Mouse (Mus musculus): ENCODE results near the gene Surf6. TPM values are rescaled to one million over a fixed set of nuclear protein-coding genes. Genes with fewer than 3 reads are reported as not detected.

The Surf6 gene
- polyA plus RNA-seq, 1 experiment from 2014 or later: 25.0 TPM

DNA sequence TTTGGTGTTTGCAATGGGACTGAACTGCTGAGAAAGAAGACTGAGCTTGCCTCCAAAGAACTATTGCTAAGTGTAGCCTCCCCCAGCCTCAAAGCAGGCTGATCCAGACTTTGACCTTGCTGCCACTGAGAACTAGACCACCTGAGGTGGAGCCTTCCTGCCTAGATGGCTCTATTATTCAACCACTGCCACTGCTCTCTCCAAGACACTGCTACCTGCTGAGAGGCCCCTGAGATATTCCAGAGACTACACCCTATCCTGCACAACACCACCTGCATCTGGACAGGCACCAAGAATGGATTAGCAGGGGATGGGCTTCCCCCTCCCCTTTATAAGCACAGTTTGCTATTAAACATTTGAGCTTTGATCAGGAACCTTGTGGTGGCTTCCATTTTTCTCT is 24.1 kb downstream of the Surf6 start:
- no peak overlapping the region for H3K9ac ChIP-seq
- H3K9me3 ChIP-seq (replicated peaks): peaks cover 4% of the 10 kb centered on the region; the same call in 1 of the 2 replicates
- H3K4me2 ChIP-seq: no peak overlapping the region
- no peaks in the 10 kb centered on the region for H3K27me3 ChIP-seq
- H3K4me1 ChIP-seq: no peaks in the 10 kb centered on the region
- no peak for ATAC-seq
- H3K27ac ChIP-seq: no peak overlapping the region
- H3K4me3 ChIP-seq: no peak overlapping the region
- H3K36me3 ChIP-seq (ENCODE audit: poor library complexity, severe bottlenecking): no peaks in the 10 kb centered on the region

- no peaks in the 10 kb centered on the region for H3K9me3 ChIP-seq (replicated peaks)
- no peak for ATAC-seq
- H3K36me3 ChIP-seq (ENCODE audit: poor library complexity, severe bottlenecking): no peaks in the 10 kb centered on the region
- WGBS: 67% methylated on average over 6 of the region's 6 CpGs
- H3K27ac ChIP-seq: no peak overlapping the region
- H3K4me3 ChIP-seq: no peak overlapping the region
- H3K27me3 ChIP-seq: no peaks in the 10 kb centered on the region
- no peaks in the 10 kb centered on the region for H3K4me1 ChIP-seq
- H3K9ac ChIP-seq: no peak overlapping the region
- no peak overlapping the region for H3K4me2 ChIP-seq
These were observed 32.0 kb downstream of the Surf6 start for GRCm38 (mm10) chr2:26870666-26871065.

DNA sequence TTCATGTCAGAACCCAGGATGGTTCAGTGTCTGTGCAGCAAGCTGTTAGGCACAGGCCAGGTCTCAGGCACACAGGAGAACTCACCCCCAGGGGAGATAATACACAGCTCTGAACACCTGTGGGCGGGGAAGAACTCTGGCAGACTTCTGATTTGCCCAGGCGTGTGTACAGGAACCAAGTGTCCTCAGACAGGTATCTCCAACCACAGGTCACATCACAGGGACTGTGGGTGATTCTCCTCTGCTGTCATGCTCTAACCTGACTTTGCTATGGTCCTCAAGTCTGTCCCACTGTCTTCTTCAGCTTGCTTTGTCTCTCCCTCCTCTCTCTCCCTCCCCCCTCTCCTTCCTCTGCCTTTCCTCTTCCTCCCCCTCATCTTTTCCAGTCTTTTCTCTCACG is 37.8 kb downstream of the Surf6 start, which contains the start of gene Abo:
Gene Abo (minus strand): TSS at position 101 of the 400 bp plus-strand sequence.
- Histone ChIP-seq H3K4me1 (no peaks in the 10 kb centered on the region), H3K27me3 (no peaks in the 10 kb centered on the region), H3K36me3 (ENCODE audit: poor library complexity, severe bottlenecking) (no peaks in the 10 kb centered on the region), H3K9ac (no peak within 1 kb of the TSS), H3K27ac (no peak within 1 kb of the TSS), H3K4me2 (no peak within 1 kb of the TSS), H3K9me3 (replicated peaks) (no peaks in the 10 kb centered on the region), H3K4me3 (no peak within 1 kb of the TSS)
- 56% methylated on average over 3 of the region's 3 CpGs for WGBS
- ATAC-seq: no peak

GRCm38 (mm10) chr2:26862856-26863255 is 39.8 kb downstream of the Surf6 start:
- Histone ChIP-seq H3K9me3 (replicated peaks) (no peaks in the 10 kb centered on the region), H3K36me3 (ENCODE audit: poor library complexity, severe bottlenecking) (no peaks in the 10 kb centered on the region), H3K27ac (no peak overlapping the region), H3K9ac (no peak overlapping the region), H3K4me1 (no peaks in the 10 kb centered on the region), H3K4me3 (no peak overlapping the region), H3K27me3 (no peaks in the 10 kb centered on the region), H3K4me2 (no peak overlapping the region)
- no peak for ATAC-seq
- WGBS: 82% methylated on average over 3 of the region's 3 CpGs

DNA sequence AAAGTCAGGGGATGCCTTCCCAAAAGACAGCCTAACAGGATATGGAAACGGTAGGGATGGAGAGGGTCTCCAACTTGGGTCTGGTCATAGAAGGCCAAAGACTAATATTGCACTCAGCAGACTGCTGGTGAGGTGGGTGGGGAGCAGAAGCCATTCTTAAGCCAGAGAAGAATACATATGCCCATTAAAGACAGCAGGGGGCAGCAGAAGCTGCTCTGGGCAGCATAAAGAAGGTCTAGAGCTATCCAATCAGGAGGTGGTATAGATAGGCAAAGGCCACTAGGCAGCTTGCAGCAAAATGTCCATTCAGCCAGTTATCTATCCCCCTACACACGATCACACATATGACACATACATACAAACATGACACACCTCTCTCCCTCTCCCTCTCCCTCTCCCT is 55.0 kb downstream of the Surf6 start:
- no peak for ATAC-seq
- Histone ChIP-seq H3K36me3 (ENCODE audit: poor library complexity, severe bottlenecking) (no peaks in the 10 kb centered on the region), H3K27ac (no peak overlapping the region), H3K27me3 (0 out of 2 replicates have a peak, but pooled peaks cover 2% of the 10 kb centered on the region), H3K9me3 (replicated peaks) (peaks cover under 1% of the 10 kb centered on the region; the same call in 1 of the 2 replicates), H3K4me1 (no peaks in the 10 kb centered on the region), H3K4me3 (no peak overlapping the region), H3K9ac (no peak overlapping the region), H3K4me2 (no peak overlapping the region)
- WGBS: 57% methylated on average over 2 of the region's 2 CpGs

Other genes starting within 250 kb of the Surf6 start
- gene Lcn4, start 231.6 kb downstream of the Surf6 start, polyA plus RNA-seq (2015; fragmentation: Nextera tagmentation; extraction: Ambion mirVana): not detected in 2 replicates
- gene Abo, start 37.9 kb downstream of the Surf6 start, polyA plus RNA-seq (2015; fragmentation: Nextera tagmentation; extraction: Ambion mirVana): not detected in 2 replicates
- gene Med22, start 7.8 kb upstream of the Surf6 start, polyA plus RNA-seq (2015; fragmentation: Nextera tagmentation; extraction: Ambion mirVana): 168 and 187 TPM in 2 replicates
- 620 and 639 TPM in 2 replicates for gene Rpl7a, start 7.9 kb upstream of the Surf6 start, polyA plus RNA-seq (2015; fragmentation: Nextera tagmentation; extraction: Ambion mirVana)
- 53.5 and 60.7 TPM in 2 replicates for gene Surf2, start 13.5 kb upstream of the Surf6 start, polyA plus RNA-seq (2015; fragmentation: Nextera tagmentation; extraction: Ambion mirVana)
- 61.0 and 64.8 TPM in 2 replicates for gene Surf1, start 13.7 kb upstream of the Surf6 start, polyA plus RNA-seq (2015; fragmentation: Nextera tagmentation; extraction: Ambion mirVana)
- gene Surf4, start 31.0 kb upstream of the Surf6 start, polyA plus RNA-seq (2015; fragmentation: Nextera tagmentation; extraction: Ambion mirVana): 104 and 107 TPM in 2 replicates
- gene Stkld1, start 31.2 kb upstream of the Surf6 start, polyA plus RNA-seq (2015; fragmentation: Nextera tagmentation; extraction: Ambion mirVana): 0.33 TPM in 1 of 2 replicates, not detected in the other
- gene Rexo4, start 61.5 kb upstream of the Surf6 start, polyA plus RNA-seq (2015; fragmentation: Nextera tagmentation; extraction: Ambion mirVana): 39.5 and 40.3 TPM in 2 replicates
- 0.34 TPM in 1 of 2 replicates, not detected in the other for gene Adamts13, start 70.5 kb upstream of the Surf6 start, polyA plus RNA-seq (2015; fragmentation: Nextera tagmentation; extraction: Ambion mirVana)
- gene Cacfd1, start 107.0 kb upstream of the Surf6 start, polyA plus RNA-seq (2015; fragmentation: Nextera tagmentation; extraction: Ambion mirVana): 115 and 125 TPM in 2 replicates
- gene Slc2a6, start 125.1 kb upstream of the Surf6 start, polyA plus RNA-seq (2015; fragmentation: Nextera tagmentation; extraction: Ambion mirVana): 2.0 and 2.6 TPM in 2 replicates
- gene Mymk, start 169.3 kb upstream of the Surf6 start, polyA plus RNA-seq (2015; fragmentation: Nextera tagmentation; extraction: Ambion mirVana): not detected in 2 replicates
- gene Adamtsl2, start 176.5 kb upstream of the Surf6 start, polyA plus RNA-seq (2015; fragmentation: Nextera tagmentation; extraction: Ambion mirVana): 5.7 and 7.6 TPM in 2 replicates
- gene Fam163b, start 239.6 kb upstream of the Surf6 start, polyA plus RNA-seq (2015; fragmentation: Nextera tagmentation; extraction: Ambion mirVana): 0.76 and 1.7 TPM in 2 replicates